Mouse (Mus musculus) embryo, embryonic 10 days (tissue): ENCODE measurements at regions not wholly inside any gene's neighbourhood (a gene's known extent, or its start where the extent isn't known, plus 50 kb on each side); places are given as distances from the start of the nearest gene placed in this dataset.
"Not testable (repeated sequence)": the region's sequence is repeated elsewhere in the genome, so short reads cannot be mapped to it uniquely, and the experiment has no call there.

Experiments
- DNase-seq: peaks from one replicate; pipeline ENCODE4 v3.0.0-alpha.2; 2015; ENCODE audit warnings: low spot score

DNA sequence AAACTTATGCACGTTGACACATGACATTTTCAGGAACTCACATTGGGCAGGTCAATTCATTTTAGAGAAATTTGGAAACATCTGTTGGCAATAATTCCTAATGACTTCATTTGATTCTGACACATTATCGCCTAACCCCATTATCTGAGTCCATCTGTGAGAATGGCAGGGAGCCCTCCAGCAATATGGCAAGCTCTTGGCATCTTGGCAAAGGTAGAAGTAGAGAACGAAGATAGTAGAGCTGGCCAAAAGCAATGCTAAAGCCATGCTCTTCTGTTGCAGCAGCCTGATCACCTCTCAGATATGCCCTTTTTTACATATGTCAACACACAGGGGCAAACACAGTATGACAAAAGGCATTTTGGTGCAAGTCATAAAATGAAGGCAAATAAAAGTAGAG, 536.4 kb upstream of the Ins1 start:
- no peak for DNase-seq

- DNase-seq = peak; percentile 9
Observed at GRCm38 (mm10) chr19:51740071-51740470, 524.0 kb upstream of the Ins1 start.

DNA sequence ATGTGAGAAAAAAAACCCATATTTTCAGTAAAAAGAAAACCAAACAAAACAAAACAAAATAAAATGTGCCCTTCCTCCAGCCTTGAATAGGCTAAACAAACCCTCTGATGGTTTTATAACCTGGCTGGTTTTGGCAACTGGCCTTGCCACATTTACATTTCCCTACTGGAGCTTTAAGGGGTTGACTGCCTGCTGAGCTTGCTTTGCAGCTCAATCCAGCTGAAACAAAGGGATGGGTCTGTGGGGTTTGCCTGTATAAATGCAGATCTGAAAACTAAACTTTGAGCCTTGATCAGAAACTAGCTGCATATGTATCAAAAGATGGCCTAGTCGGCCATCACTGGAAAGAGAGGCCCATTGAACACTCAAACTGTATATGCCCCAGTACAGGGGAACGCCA, 523.1 kb upstream of the Ins1 start:
- no peak for DNase-seq

DNA sequence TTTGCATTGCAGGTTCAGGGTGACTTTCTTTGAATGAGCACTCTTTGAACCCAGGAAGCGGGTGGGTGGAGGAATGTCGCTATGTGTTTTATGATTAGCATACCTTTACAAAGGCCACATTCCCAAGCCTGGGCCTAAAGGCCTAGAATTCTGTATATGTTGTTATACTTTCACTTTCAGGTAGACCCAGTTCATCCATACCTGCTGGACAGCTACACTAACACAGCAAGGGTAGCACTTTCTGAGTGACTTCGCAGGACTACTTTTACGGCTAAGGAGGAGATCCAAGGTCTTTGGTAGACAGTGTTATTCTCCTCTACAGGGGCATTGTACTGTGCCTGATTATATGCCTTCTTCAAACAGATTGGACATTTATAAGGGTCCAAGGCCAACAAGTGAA, 521.9 kb upstream of the Ins1 start:
- not testable (repeated sequence) for DNase-seq

DNA sequence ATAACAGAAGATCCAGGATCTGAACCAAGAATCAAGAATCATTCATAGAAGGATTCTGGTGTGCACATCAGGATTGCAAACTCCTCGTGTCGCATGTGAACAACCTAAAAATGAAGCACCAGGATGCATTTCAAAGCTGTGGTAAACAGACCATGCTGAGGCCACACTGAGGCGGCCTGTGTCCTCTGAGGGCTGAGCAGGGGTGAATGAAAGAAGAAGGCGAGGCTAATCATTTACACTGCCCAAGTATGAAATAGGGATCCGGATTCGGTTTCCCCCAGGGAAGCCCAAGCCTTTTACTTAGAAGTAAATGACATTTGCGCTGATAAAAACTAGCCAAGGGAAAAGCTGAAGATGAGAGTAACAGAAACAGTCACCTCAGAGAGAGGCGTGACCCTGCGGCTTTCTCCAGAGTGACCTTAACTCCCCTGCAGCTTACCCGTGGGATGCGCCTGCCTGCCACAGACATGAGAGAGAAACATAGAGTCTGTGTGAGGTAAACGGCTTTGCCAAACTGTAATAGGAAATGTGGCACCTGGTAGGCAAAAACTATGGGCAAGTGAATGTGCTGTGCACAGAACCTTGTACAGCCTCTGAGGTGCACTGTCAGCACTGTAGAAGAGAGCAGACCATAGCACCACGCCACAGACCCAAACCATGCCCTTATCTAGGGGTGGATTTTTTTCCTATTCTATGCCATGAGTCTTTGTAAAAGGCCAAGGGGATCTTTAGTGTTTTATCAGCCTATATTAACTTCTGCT, 490.1 kb upstream of the Ins1 start:
- no peak for DNase-seq
